Mouse (Mus musculus) left cerebral cortex, postnatal 36 days (tissue): ENCODE measurements at regions not wholly inside any gene's neighbourhood (a gene's known extent, or its start where the extent isn't known, plus 50 kb on each side); places are given as distances from the start of the nearest gene placed in this dataset.

Source experiments
- DNase-seq, 2 experiments: peaks; one replicate each; pipeline ENCODE4 v3.0.0; 2021 to 2022; ENCODE audit warnings: low spot score in 2 of 2, mixed read lengths in 1 of 2
- intact Hi-C: fragments of 180-260 bp; cut with DNase I; formaldehyde crosslinking; loops from one replicate; pipeline ENCODE4 v1.15.1; 2025

GRCm38 (mm10) chr16:28104255-28105076 is 648.4 kb downstream of the Fgf12 start:
- intact Hi-C loops = no loop called here
- DNase-seq = no peak

- no peak for DNase-seq
- intact Hi-C loops = no loop called here
Observed at GRCm38 (mm10) chr16:28105085-28105484, 647.8 kb downstream of the Fgf12 start.

GRCm38 (mm10) chr16:28105866-28106265 is 647.0 kb downstream of the Fgf12 start:
- DNase-seq = no peak
- intact Hi-C loops = no loop called here

- no peak for DNase-seq
- intact Hi-C loops = no loop called here
Observed at GRCm38 (mm10) chr16:28109771-28110170, 643.1 kb downstream of the Fgf12 start.
